Mouse (Mus musculus) midbrain, embryonic 12.5 days (tissue): ENCODE measurements around the gene Ralgapa2. TPM values are rescaled to one million over a fixed set of nuclear protein-coding genes. Genes with fewer than 3 reads are reported as not detected.

Source experiments
- ATAC-seq: fragments of 200-750 bp; cut with Nextera tagmentation; 2 replicates; pipeline ENCODE4 v1.8.0; 2017; ENCODE audit warnings: low read depth, moderate TSS enrichment, moderate library complexity; ENCODE audit not compliant: low FRiP score
- H3K27ac ChIP-seq: fragments of 300-500 bp; sonication (generic); replicated peaks from 2 replicates; pipeline ENCODE4 v1.5.1; 2016; ENCODE audit warnings: mild to moderate bottlenecking
- H3K27me3 ChIP-seq: fragments of 300-500 bp; sonication (generic); 2 replicates; pipeline ENCODE4 v1.6.1; 2016; ENCODE audit warnings: mild to moderate bottlenecking
- H3K36me3 ChIP-seq: fragments of 300-500 bp; sonication (generic); 2 replicates; pipeline ENCODE4 v1.6.1; 2016
- H3K4me1 ChIP-seq: fragments of 300-500 bp; sonication (generic); 2 replicates; pipeline ENCODE4 v1.6.1; 2016
- H3K4me2 ChIP-seq: fragments of 300-500 bp; sonication (generic); replicated peaks from 2 replicates; pipeline ENCODE4 v1.6.1; 2016; ENCODE audit warnings: mild to moderate bottlenecking, moderate library complexity
- H3K4me3 ChIP-seq: fragments of 300-500 bp; sonication (generic); 2 replicates; pipeline ENCODE4 v1.5.1; 2016; ENCODE audit warnings: mild to moderate bottlenecking
- H3K9ac ChIP-seq: fragments of 300-500 bp; sonication (generic); replicated peaks from 2 replicates; pipeline ENCODE4 v1.6.1; 2016; ENCODE audit warnings: mild to moderate bottlenecking, moderate library complexity
- H3K9me3 ChIP-seq: fragments of 300-500 bp; sonication (generic); 2 replicates; pipeline ENCODE4 v1.6.1; 2016; ENCODE audit warnings: mild to moderate bottlenecking
- WGBS: fragments of 180-500 bp; shearing (Covaris S2); methylation state at CpG from one replicate; pipeline ENCODE4 v1.1.7; 2016; 5-methylcytosine and 5-hydroxymethylcytosine counted together
- polyA plus RNA-seq: library from polyadenylated mRNA; unstranded; fragments of >200 nt; fragmentation: Nextera tagmentation; extraction: Ambion mirVana; gene quantifications from 2 replicates; pipeline ENCODE4 v1.2.1, GENCODE M21; 2016

Gene Ralgapa2
- polyA plus RNA-seq, 1 experiment from 2014 or later: 14.2 TPM

DNA sequence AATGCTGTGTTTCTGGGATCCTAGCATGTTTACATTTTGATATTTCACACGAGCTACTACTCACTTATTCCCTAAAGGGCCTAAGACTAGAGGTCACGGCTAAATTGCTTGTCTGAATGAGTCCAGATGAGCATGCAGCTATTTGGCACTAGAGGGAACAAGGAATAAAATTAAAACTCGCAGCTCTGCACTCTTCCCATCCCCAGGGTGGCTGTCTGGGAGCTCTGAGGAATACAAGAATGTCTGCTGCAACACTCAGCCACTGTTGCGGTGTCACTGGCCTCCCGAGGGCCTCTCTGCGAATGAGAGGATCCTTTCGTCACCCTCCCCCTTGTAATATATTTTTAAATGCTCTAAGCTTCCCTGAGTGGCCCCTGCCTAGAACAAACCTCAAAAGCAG lies 266.7 kb downstream of the Ralgapa2 start:
- peaks cover 5% of the 10 kb centered on the region; the same call in 1 of the 2 replicates for H3K27me3 ChIP-seq
- H3K9ac ChIP-seq: no peak overlapping the region
- no peak overlapping the region for H3K4me2 ChIP-seq
- H3K4me1 ChIP-seq: peaks cover 16% of the 10 kb centered on the region
- 59% methylated on average over 7 of the region's 7 CpGs for WGBS
- H3K9me3 ChIP-seq: no peaks in the 10 kb centered on the region
- H3K36me3 ChIP-seq: 0 out of 2 replicates have a peak, but pooled peaks cover 6% of the 10 kb centered on the region
- no peak for ATAC-seq
- H3K27ac ChIP-seq: no peak overlapping the region
- H3K4me3 ChIP-seq: no peak overlapping the region

- H3K4me3 ChIP-seq: no peak overlapping the region
- peaks cover 5% of the 10 kb centered on the region; the same call in 1 of the 2 replicates for H3K27me3 ChIP-seq
- H3K4me2 ChIP-seq: no peak overlapping the region
- ATAC-seq: no peak
- peaks cover 11% of the 10 kb centered on the region for H3K4me1 ChIP-seq
- H3K9me3 ChIP-seq: no peaks in the 10 kb centered on the region
- no peak overlapping the region for H3K9ac ChIP-seq
- 0 out of 2 replicates have a peak, but pooled peaks cover 6% of the 10 kb centered on the region for H3K36me3 ChIP-seq
- 88% methylated on average over 2 of the region's 2 CpGs for WGBS
- H3K27ac ChIP-seq: no peak overlapping the region
Observed at GRCm38 (mm10) chr2:146244049-146244448, 268.1 kb downstream of the Ralgapa2 start.

DNA sequence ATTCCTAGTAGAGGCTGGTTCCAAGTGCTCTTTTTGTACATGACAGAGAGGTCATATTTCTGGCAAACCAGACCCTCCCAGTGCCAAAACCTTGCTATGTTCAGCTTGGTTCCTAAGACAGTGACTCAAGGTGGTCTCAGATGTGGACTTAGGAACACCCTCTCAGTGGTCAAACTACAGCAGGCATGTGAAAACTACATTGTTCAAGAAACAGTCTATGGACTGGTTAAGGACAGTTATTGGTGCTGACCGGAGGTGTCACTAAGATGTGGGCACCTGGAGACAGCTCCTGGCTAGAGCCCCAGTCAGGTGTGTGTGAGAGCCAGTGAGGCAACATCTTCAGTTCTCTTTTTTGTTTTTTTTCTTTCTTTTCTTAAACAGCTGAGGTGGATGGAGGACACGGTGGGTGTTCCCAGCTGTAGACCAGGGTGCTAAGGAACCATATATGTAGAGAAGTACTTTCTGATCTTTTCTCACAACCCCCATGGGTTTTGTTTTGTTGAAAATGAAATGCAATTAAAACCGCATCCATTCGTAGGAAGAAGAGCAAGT lies 272.9 kb downstream of the Ralgapa2 start:
- 91% methylated on average over 4 of the region's 4 CpGs for WGBS
- Histone ChIP-seq H3K27me3 (no peaks in the 10 kb centered on the region), H3K9ac (no peak overlapping the region), H3K4me3 (no peak overlapping the region), H3K36me3 (0 out of 2 replicates have a peak, but pooled peaks cover 1% of the 10 kb centered on the region), H3K9me3 (no peaks in the 10 kb centered on the region), H3K4me1 (no peaks in the 10 kb centered on the region), H3K27ac (no peak overlapping the region), H3K4me2 (no peak overlapping the region)
- ATAC-seq: no peak

GRCm38 (mm10) chr2:146231485-146231884 lies 280.7 kb downstream of the Ralgapa2 start:
- peaks cover 34% of the 10 kb centered on the region for H3K27me3 ChIP-seq
- H3K4me3 ChIP-seq: no peak overlapping the region
- no peak overlapping the region for H3K9ac ChIP-seq
- H3K4me2 ChIP-seq: no peak overlapping the region
- 95% methylated on average over 2 of the region's 2 CpGs for WGBS
- no peaks in the 10 kb centered on the region for H3K36me3 ChIP-seq
- peaks cover 3% of the 10 kb centered on the region; the same call in 1 of the 2 replicates for H3K4me1 ChIP-seq
- no peak overlapping the region for H3K27ac ChIP-seq
- no peak for ATAC-seq
- H3K9me3 ChIP-seq: no peaks in the 10 kb centered on the region

GRCm38 (mm10) chr2:146228435-146228834 lies 283.7 kb downstream of the Ralgapa2 start:
- Histone ChIP-seq H3K27ac (no peak overlapping the region), H3K9me3 (no peaks in the 10 kb centered on the region), H3K36me3 (no peaks in the 10 kb centered on the region), H3K27me3 (peaks cover 55% of the 10 kb centered on the region), H3K4me1 (peaks cover 26% of the 10 kb centered on the region), H3K4me3 (no peak overlapping the region), H3K9ac (no peak overlapping the region), H3K4me2 (no peak overlapping the region)
- WGBS: 62% methylated on average over 2 of the region's 2 CpGs
- no peak for ATAC-seq

DNA sequence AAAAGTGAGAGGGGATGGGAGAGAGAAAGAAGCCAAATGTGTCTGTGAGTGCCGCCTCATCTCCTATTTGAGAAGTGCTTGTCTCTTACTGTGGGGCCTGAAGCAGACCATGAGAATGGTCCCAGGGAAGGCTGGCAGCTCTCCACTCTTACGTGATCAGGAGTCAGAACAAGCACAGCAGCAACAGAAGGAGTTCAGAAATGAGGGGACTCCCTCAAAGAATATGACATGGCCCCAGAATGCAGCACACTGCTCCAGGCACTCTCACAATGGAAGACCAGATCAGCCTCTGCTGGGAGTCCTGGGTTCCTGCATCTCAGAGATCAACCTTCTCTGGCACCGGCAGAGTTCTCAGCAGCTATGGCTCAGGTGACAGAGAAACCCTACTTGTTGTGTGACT lies 284.5 kb downstream of the Ralgapa2 start:
- Histone ChIP-seq H3K27me3 (peaks cover 63% of the 10 kb centered on the region), H3K36me3 (no peaks in the 10 kb centered on the region), H3K27ac (no peak overlapping the region), H3K4me3 (no peak overlapping the region), H3K9ac (no peak overlapping the region), H3K4me1 (peaks cover 28% of the 10 kb centered on the region), H3K9me3 (no peaks in the 10 kb centered on the region), H3K4me2 (no peak overlapping the region)
- no peak for ATAC-seq
- WGBS: 59% methylated on average over 3 of the region's 3 CpGs

GRCm38 (mm10) chr2:146226484-146226883 lies 285.7 kb downstream of the Ralgapa2 start:
- ATAC-seq: no peak
- Histone ChIP-seq H3K4me3 (no peak overlapping the region), H3K4me1 (peaks cover 29% of the 10 kb centered on the region), H3K27me3 (peaks cover 67% of the 10 kb centered on the region), H3K4me2 (no peak overlapping the region; the same call in 1 of the 2 replicates), H3K36me3 (no peaks in the 10 kb centered on the region), H3K9ac (no peak overlapping the region), H3K9me3 (no peaks in the 10 kb centered on the region), H3K27ac (no peak overlapping the region)
- 2% methylated on average over 9 of the region's 9 CpGs for WGBS

DNA sequence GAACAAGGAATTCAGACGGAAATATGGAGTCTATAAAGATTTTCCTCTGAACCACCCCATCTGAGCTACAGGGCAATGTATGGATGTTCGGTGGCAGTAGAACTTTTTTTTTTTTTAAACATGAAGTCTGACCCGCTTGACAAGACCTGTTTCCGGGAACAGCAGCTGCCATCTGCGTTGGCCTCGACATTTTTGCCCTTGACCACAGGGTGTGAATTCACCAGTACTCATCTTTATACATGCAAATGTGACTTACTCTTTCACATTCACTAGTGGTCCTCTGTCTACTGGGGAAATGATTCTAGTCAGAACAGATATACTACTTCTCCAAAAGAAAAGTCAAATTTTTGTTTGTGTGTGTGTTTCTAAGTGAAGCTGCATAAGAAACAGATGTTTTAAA lies 286.3 kb downstream of the Ralgapa2 start:
- Histone ChIP-seq H3K4me1 (peaks cover 36% of the 10 kb centered on the region), H3K36me3 (no peaks in the 10 kb centered on the region), H3K27me3 (peaks cover 71% of the 10 kb centered on the region), H3K27ac (no peak overlapping the region), H3K9ac (no peak overlapping the region), H3K9me3 (no peaks in the 10 kb centered on the region), H3K4me3 (peak overlapping the region; percentile 30), H3K4me2 (peak overlapping the region; percentile 79)
- WGBS: 3% methylated on average over 6 of the region's 6 CpGs
- ATAC-seq: no peak

GRCm38 (mm10) chr2:146224141-146224540 lies 288.0 kb downstream of the Ralgapa2 start:
- Histone ChIP-seq H3K27me3 (peaks cover 72% of the 10 kb centered on the region), H3K4me3 (peak overlapping the region; percentile 81), H3K36me3 (no peaks in the 10 kb centered on the region), H3K4me1 (peaks cover 48% of the 10 kb centered on the region), H3K4me2 (peak overlapping the region; percentile 79), H3K9me3 (no peaks in the 10 kb centered on the region), H3K27ac (peak overlapping the region; percentile 98), H3K9ac (peak overlapping the region; percentile 90)
- WGBS: 11% methylated on average over 7 of the region's 7 CpGs
- ATAC-seq: no peak

DNA sequence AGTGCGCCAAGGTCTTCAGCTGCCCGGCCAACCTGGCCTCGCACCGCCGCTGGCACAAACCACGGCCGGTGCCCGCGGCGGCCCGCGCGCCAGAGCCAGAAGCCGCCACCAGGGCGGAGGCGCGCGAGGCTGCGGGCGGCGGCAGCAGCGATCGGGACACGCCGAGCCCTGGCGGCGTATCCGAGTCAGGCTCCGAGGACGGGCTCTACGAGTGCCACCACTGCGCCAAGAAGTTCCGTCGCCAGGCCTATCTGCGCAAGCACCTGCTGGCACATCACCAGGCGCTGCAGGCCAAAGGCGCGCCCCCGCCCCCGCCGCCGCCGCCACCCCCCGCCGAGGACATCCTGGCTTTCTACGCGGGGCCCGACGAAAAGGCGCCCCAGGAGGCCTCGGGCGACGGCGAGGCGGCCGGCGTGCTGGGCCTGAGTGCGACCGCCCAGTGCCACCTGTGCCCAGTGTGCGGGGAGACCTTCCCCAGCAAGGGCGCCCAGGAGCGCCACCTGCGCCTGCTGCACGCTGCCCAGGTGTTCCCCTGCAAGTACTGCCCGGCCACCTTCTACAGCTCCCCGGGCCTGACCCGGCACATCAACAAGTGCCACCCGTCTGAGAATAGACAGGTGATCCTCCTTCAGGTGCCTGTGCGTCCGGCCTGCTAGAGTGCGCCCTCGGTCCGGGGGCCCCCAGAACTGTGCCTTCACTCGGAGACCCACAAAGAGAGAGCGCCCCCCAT lies 288.8 kb downstream of the Ralgapa2 start:
- Histone ChIP-seq H3K27me3 (peaks cover 72% of the 10 kb centered on the region), H3K9me3 (no peaks in the 10 kb centered on the region), H3K9ac (peak overlapping the region; percentile 90), H3K4me1 (peaks cover 56% of the 10 kb centered on the region), H3K36me3 (no peaks in the 10 kb centered on the region), H3K4me2 (peak overlapping the region; percentile 79), H3K4me3 (peak overlapping the region; percentile 81), H3K27ac (peak overlapping the region; percentile 98)
- no peak for ATAC-seq
- under 1% methylated on average over 72 of the region's 75 CpGs for WGBS

GRCm38 (mm10) chr2:146222279-146223175 lies 289.6 kb downstream of the Ralgapa2 start:
- peak overlapping the region; percentile 90 for H3K9ac ChIP-seq
- peaks cover 64% of the 10 kb centered on the region for H3K4me1 ChIP-seq
- no peaks in the 10 kb centered on the region for H3K36me3 ChIP-seq
- peak; percentile 1; the same call in 1 of the 2 replicates for ATAC-seq
- H3K27me3 ChIP-seq: peaks cover 68% of the 10 kb centered on the region
- H3K9me3 ChIP-seq: no peaks in the 10 kb centered on the region
- peak overlapping the region; percentile 98 for H3K27ac ChIP-seq
- peak overlapping the region; percentile 81 for H3K4me3 ChIP-seq
- WGBS: under 1% methylated on average over 114 of the region's 133 CpGs
- H3K4me2 ChIP-seq: peak overlapping the region; percentile 79

DNA sequence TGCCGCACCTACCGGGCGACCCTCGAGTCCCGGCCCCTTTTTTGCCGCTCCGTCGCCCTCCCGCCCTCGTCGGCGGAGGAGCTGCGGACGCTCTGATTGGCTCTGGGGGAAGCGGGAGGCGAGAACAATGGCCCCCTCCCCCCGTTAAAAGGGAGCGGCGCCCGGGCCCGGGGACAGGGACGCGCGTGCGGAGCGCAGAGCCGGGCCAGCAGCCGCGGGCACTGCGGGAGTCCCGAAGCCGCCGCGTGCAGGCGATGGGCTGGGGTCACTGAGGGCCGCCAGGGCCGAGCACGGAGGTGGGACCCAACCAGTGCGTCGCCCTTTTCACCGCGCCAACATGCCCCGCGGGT lies 290.2 kb downstream of the Ralgapa2 start:
- under 1% methylated on average over 35 of the region's 44 CpGs for WGBS
- H3K4me1 ChIP-seq: peaks cover 71% of the 10 kb centered on the region

More for the DNA sequence above, 290.2 kb downstream of the Ralgapa2 start:
- Histone ChIP-seq H3K4me3 (peak overlapping the region; percentile 81), H3K27ac (peak overlapping the region; percentile 98), H3K9ac (peak overlapping the region; percentile 90), H3K36me3 (no peaks in the 10 kb centered on the region), H3K9me3 (no peaks in the 10 kb centered on the region), H3K27me3 (peaks cover 62% of the 10 kb centered on the region), H3K4me2 (peak overlapping the region; percentile 79)
- peak; percentile 57 for ATAC-seq
